Mouse (Mus musculus): Measurements from ENCODE around the gene Ccdc63. TPM values are rescaled to one million over a fixed set of nuclear protein-coding genes. Genes with fewer than 3 reads are reported as not detected.
"Not testable (repeated sequence)": the region's sequence is repeated elsewhere in the genome, so short reads cannot be mapped to it uniquely, and the experiment has no call there.

Ccdc63 gene
- polyA plus RNA-seq, 1 experiment from 2014 or later = not detected

- H3K4me3 ChIP-seq (ENCODE audit: low read depth, low read length) = no peak overlapping the region
- no peaks in the 10 kb centered on the region for H3K9me3 ChIP-seq (ENCODE audit: control insufficient read depth, low read length)
- no peaks in the 10 kb centered on the region for H3K27me3 ChIP-seq (ENCODE audit: control insufficient read depth, insufficient read depth, low read length)
- no peaks in the 10 kb centered on the region for H3K36me3 ChIP-seq (ENCODE audit: control insufficient read depth, insufficient read depth, low read length)
- 68% methylated on average over 15 of the region's 15 CpGs for WGBS
- DNase-seq (ENCODE audit: low spot score) (no peak), ATAC-seq (ENCODE audit: low FRiP score) (no peak)
- H3K4me1 ChIP-seq (replicated peaks; ENCODE audit: control insufficient read depth, insufficient read depth, low read length) = no peaks in the 10 kb centered on the region
- no peak overlapping the region for H3K9ac ChIP-seq (ENCODE audit: low read depth, low read length)
- H3K4me2 ChIP-seq (replicated peaks; ENCODE audit: low read depth, low read length) = no peak overlapping the region
- no peak overlapping the region for H3K27ac ChIP-seq (ENCODE audit: low read depth, low read length)
Measured at GRCm38 (mm10) chr5:122145381-122146055, 4.9 kb upstream of the Ccdc63 start.

GRCm38 (mm10) chr5:122144825-122145224 lies 4.2 kb upstream of the Ccdc63 start:
- H3K4me1 ChIP-seq (replicated peaks; ENCODE audit: control insufficient read depth, insufficient read depth, low read length) = no peaks in the 10 kb centered on the region
- H3K4me3 ChIP-seq (ENCODE audit: low read depth, low read length) = no peak overlapping the region
- no peaks in the 10 kb centered on the region for H3K9me3 ChIP-seq (ENCODE audit: control insufficient read depth, low read length)
- H3K9ac ChIP-seq (ENCODE audit: low read depth, low read length) = no peak overlapping the region
- H3K27me3 ChIP-seq (ENCODE audit: control insufficient read depth, insufficient read depth, low read length) = no peaks in the 10 kb centered on the region
- 92% methylated on average over 4 of the region's 4 CpGs for WGBS
- ATAC-seq (ENCODE audit: low FRiP score) (no peak), DNase-seq (ENCODE audit: low spot score) (no peak)
- H3K27ac ChIP-seq (ENCODE audit: low read depth, low read length) = no peak overlapping the region
- no peaks in the 10 kb centered on the region for H3K36me3 ChIP-seq (ENCODE audit: control insufficient read depth, insufficient read depth, low read length)
- no peak overlapping the region for H3K4me2 ChIP-seq (replicated peaks; ENCODE audit: low read depth, low read length)

- Histone ChIP-seq H3K27me3 (ENCODE audit: control insufficient read depth, insufficient read depth, low read length) (no peaks in the 10 kb centered on the region), H3K4me1 (replicated peaks; ENCODE audit: control insufficient read depth, insufficient read depth, low read length) (no peaks in the 10 kb centered on the region), H3K4me3 (ENCODE audit: low read depth, low read length) (no peak overlapping the region), H3K36me3 (ENCODE audit: control insufficient read depth, insufficient read depth, low read length) (no peaks in the 10 kb centered on the region), H3K9me3 (ENCODE audit: control insufficient read depth, low read length) (no peaks in the 10 kb centered on the region), H3K9ac (ENCODE audit: low read depth, low read length) (no peak overlapping the region), H3K4me2 (replicated peaks; ENCODE audit: low read depth, low read length) (no peak overlapping the region), H3K27ac (ENCODE audit: low read depth, low read length) (no peak overlapping the region)
- 88% methylated on average over 15 of the region's 15 CpGs for WGBS
- no peak for DNase-seq (ENCODE audit: low spot score)
- no peak for ATAC-seq (ENCODE audit: low FRiP score)
Measured at GRCm38 (mm10) chr5:122143543-122143942, 2.9 kb upstream of the Ccdc63 start.

- H3K9me3 ChIP-seq (ENCODE audit: control insufficient read depth, low read length) = no peaks in the 10 kb centered on the region
- no peak for ATAC-seq (ENCODE audit: low FRiP score)
- H3K4me1 ChIP-seq (replicated peaks; ENCODE audit: control insufficient read depth, insufficient read depth, low read length) = no peaks in the 10 kb centered on the region
- no peak overlapping the region for H3K4me2 ChIP-seq (replicated peaks; ENCODE audit: low read depth, low read length)
- peak; percentile 76 for DNase-seq (ENCODE audit: low spot score)
- H3K9ac ChIP-seq (ENCODE audit: low read depth, low read length) = no peak overlapping the region
- no peak overlapping the region for H3K27ac ChIP-seq (ENCODE audit: low read depth, low read length)
- H3K4me3 ChIP-seq (ENCODE audit: low read depth, low read length) = no peak overlapping the region
- H3K27me3 ChIP-seq (ENCODE audit: control insufficient read depth, insufficient read depth, low read length) = no peaks in the 10 kb centered on the region
- H3K36me3 ChIP-seq (ENCODE audit: control insufficient read depth, insufficient read depth, low read length) = no peaks in the 10 kb centered on the region
- 54% methylated on average over 7 of the region's 8 CpGs for WGBS
Measured at GRCm38 (mm10) chr5:122142230-122142992, 1.8 kb upstream of the Ccdc63 start.

- H3K36me3 ChIP-seq (ENCODE audit: control insufficient read depth, insufficient read depth, low read length); H3K4me2 ChIP-seq (replicated peaks; ENCODE audit: low read depth, low read length); H3K4me3 ChIP-seq (ENCODE audit: low read depth, low read length); ATAC-seq (ENCODE audit: low FRiP score); DNase-seq (ENCODE audit: low spot score); H3K27ac ChIP-seq (ENCODE audit: low read depth, low read length); H3K9me3 ChIP-seq (ENCODE audit: control insufficient read depth, low read length); H3K27me3 ChIP-seq (ENCODE audit: control insufficient read depth, insufficient read depth, low read length); H3K4me1 ChIP-seq (replicated peaks; ENCODE audit: control insufficient read depth, insufficient read depth, low read length); H3K9ac ChIP-seq (ENCODE audit: low read depth, low read length): not testable (repeated sequence)
- WGBS = 76% methylated on average over 2 of the region's 2 CpGs
Measured at GRCm38 (mm10) chr5:122139771-122140170, 852 bp downstream of the Ccdc63 start.

GRCm38 (mm10) chr5:122138856-122139255 lies 1.8 kb downstream of the Ccdc63 start:
- Histone ChIP-seq H3K9ac (ENCODE audit: low read depth, low read length) (no peak overlapping the region), H3K4me2 (replicated peaks; ENCODE audit: low read depth, low read length) (no peak overlapping the region), H3K4me1 (replicated peaks; ENCODE audit: control insufficient read depth, insufficient read depth, low read length) (no peaks in the 10 kb centered on the region), H3K36me3 (ENCODE audit: control insufficient read depth, insufficient read depth, low read length) (no peaks in the 10 kb centered on the region), H3K4me3 (ENCODE audit: low read depth, low read length) (no peak overlapping the region), H3K9me3 (ENCODE audit: control insufficient read depth, low read length) (no peaks in the 10 kb centered on the region), H3K27ac (ENCODE audit: low read depth, low read length) (no peak overlapping the region), H3K27me3 (ENCODE audit: control insufficient read depth, insufficient read depth, low read length) (no peaks in the 10 kb centered on the region)
- DNase-seq (ENCODE audit: low spot score) (no peak), ATAC-seq (ENCODE audit: low FRiP score) (no peak)
- WGBS = 72% methylated on average over 15 of the region's 15 CpGs

GRCm38 (mm10) chr5:122136508-122137408 lies 3.9 kb downstream of the Ccdc63 start:
- Histone ChIP-seq H3K4me1 (replicated peaks; ENCODE audit: control insufficient read depth, insufficient read depth, low read length) (0 out of 2 replicates have a peak, but pooled peaks cover 2% of the 10 kb centered on the region), H3K4me3 (ENCODE audit: low read depth, low read length) (no peak overlapping the region), H3K27ac (ENCODE audit: low read depth, low read length) (no peak overlapping the region), H3K9ac (ENCODE audit: low read depth, low read length) (no peak overlapping the region), H3K27me3 (ENCODE audit: control insufficient read depth, insufficient read depth, low read length) (no peaks in the 10 kb centered on the region), H3K36me3 (ENCODE audit: control insufficient read depth, insufficient read depth, low read length) (no peaks in the 10 kb centered on the region), H3K9me3 (ENCODE audit: control insufficient read depth, low read length) (no peaks in the 10 kb centered on the region), H3K4me2 (replicated peaks; ENCODE audit: low read depth, low read length) (no peak overlapping the region)
- ATAC-seq (ENCODE audit: low FRiP score) (no peak), DNase-seq (ENCODE audit: low spot score) (no peak)
- WGBS = 83% methylated on average over 14 of the region's 14 CpGs

GRCm38 (mm10) chr5:122135290-122135882 lies 5.2 kb downstream of the Ccdc63 start:
- WGBS = 79% methylated on average over 3 of the region's 3 CpGs
- H3K4me2 ChIP-seq (replicated peaks; ENCODE audit: low read depth, low read length) = no peak overlapping the region
- no peak for DNase-seq (ENCODE audit: low spot score)

More at GRCm38 (mm10) chr5:122135290-122135882, 5.2 kb downstream of the Ccdc63 start:
- Histone ChIP-seq H3K4me1 (replicated peaks; ENCODE audit: control insufficient read depth, insufficient read depth, low read length) (0 out of 2 replicates have a peak, but pooled peaks cover 2% of the 10 kb centered on the region), H3K27me3 (ENCODE audit: control insufficient read depth, insufficient read depth, low read length) (no peaks in the 10 kb centered on the region), H3K9me3 (ENCODE audit: control insufficient read depth, low read length) (no peaks in the 10 kb centered on the region), H3K4me3 (ENCODE audit: low read depth, low read length) (no peak overlapping the region), H3K36me3 (ENCODE audit: control insufficient read depth, insufficient read depth, low read length) (no peaks in the 10 kb centered on the region), H3K9ac (ENCODE audit: low read depth, low read length) (no peak overlapping the region), H3K27ac (ENCODE audit: low read depth, low read length) (no peak overlapping the region)
- ATAC-seq (ENCODE audit: low FRiP score) = no peak

Data from hindbrain, embryonic 11.5 days (tissue).